Mouse (Mus musculus): ENCODE results near the gene Fam234b.

Fam234b gene

GRCm38 (mm10) chr6:135197921-135198532 is at the start of gene Fam234b, which contains the start of gene Hebp1:
Gene Fam234b (plus strand): TSS chr6:135197977.
Gene Hebp1 (minus strand): TSS chr6:135198022.
- DNase-seq (ENCODE audit: low spot score in 2 of 2), result peak; percentile 91 to 92

GRCm38 (mm10) chr6:135148506-135148905 is 49.3 kb upstream of the Fam234b start:
- peak in 1 of 2 experiments; percentile 52 for DNase-seq (ENCODE audit: low spot score in 2 of 2)

- no peak for DNase-seq (ENCODE audit: low spot score in 2 of 2)
These were observed 48.6 kb upstream of the Fam234b start for GRCm38 (mm10) chr6:135149175-135149574.

GRCm38 (mm10) chr6:135149722-135150121 is 48.1 kb upstream of the Fam234b start:
- DNase-seq (ENCODE audit: low spot score in 2 of 2), result no peak

GRCm38 (mm10) chr6:135150311-135150710 is 47.5 kb upstream of the Fam234b start:
- DNase-seq (ENCODE audit: low spot score in 2 of 2), result peak in 1 of 2 experiments; percentile 60

- DNase-seq (ENCODE audit: low spot score in 2 of 2), result no peak
These were observed 44.1 kb upstream of the Fam234b start for GRCm38 (mm10) chr6:135153719-135154118.

- DNase-seq (ENCODE audit: low spot score in 2 of 2), result peak in 1 of 2 experiments; percentile 11
These were observed 41.2 kb upstream of the Fam234b start for GRCm38 (mm10) chr6:135156597-135156996.

- no peak for DNase-seq (ENCODE audit: low spot score in 2 of 2)
These were observed 40.3 kb upstream of the Fam234b start for GRCm38 (mm10) chr6:135157496-135157895.

GRCm38 (mm10) chr6:135158509-135158908 is 39.3 kb upstream of the Fam234b start:
- no peak for DNase-seq (ENCODE audit: low spot score in 2 of 2)

GRCm38 (mm10) chr6:135161356-135161755 is 36.4 kb upstream of the Fam234b start:
- no peak for DNase-seq (ENCODE audit: low spot score in 2 of 2)

GRCm38 (mm10) chr6:135162311-135162710 is 35.5 kb upstream of the Fam234b start:
- no peak for DNase-seq (ENCODE audit: low spot score in 2 of 2)

GRCm38 (mm10) chr6:135162861-135163260 is 34.9 kb upstream of the Fam234b start:
- DNase-seq (ENCODE audit: low spot score in 2 of 2), result no peak

GRCm38 (mm10) chr6:135165191-135165590 is 32.6 kb upstream of the Fam234b start:
- no peak for DNase-seq (ENCODE audit: low spot score in 2 of 2)

- peak; percentile 36 to 56 for DNase-seq (ENCODE audit: low spot score in 2 of 2)
These were observed 32.1 kb upstream of the Fam234b start for GRCm38 (mm10) chr6:135165706-135166105.

GRCm38 (mm10) chr6:135166262-135166661 is 31.5 kb upstream of the Fam234b start:
- peak in 1 of 2 experiments; percentile 34 for DNase-seq (ENCODE audit: low spot score in 2 of 2)

- peak in 1 of 2 experiments; percentile 36 for DNase-seq (ENCODE audit: low spot score in 2 of 2)
These were observed 31.1 kb upstream of the Fam234b start for GRCm38 (mm10) chr6:135166712-135167111.

- peak; percentile 95 for DNase-seq (ENCODE audit: low spot score in 2 of 2)
These were observed 30.1 kb upstream of the Fam234b start for GRCm38 (mm10) chr6:135167380-135168311.

- DNase-seq (ENCODE audit: low spot score in 2 of 2), result peak in 1 of 2 experiments; percentile 56
These were observed 29.3 kb upstream of the Fam234b start for GRCm38 (mm10) chr6:135168471-135168870.

- no peak for DNase-seq (ENCODE audit: low spot score in 2 of 2)
These were observed 28.5 kb upstream of the Fam234b start for GRCm38 (mm10) chr6:135169246-135169645.

- DNase-seq (ENCODE audit: low spot score in 2 of 2), result no peak
These were observed 26.0 kb upstream of the Fam234b start for GRCm38 (mm10) chr6:135171736-135172135.

GRCm38 (mm10) chr6:135175014-135175413 is 22.8 kb upstream of the Fam234b start:
- DNase-seq (ENCODE audit: low spot score in 2 of 2), result no peak

GRCm38 (mm10) chr6:135177271-135177670 is 20.5 kb upstream of the Fam234b start:
- DNase-seq (ENCODE audit: low spot score in 2 of 2), result no peak

GRCm38 (mm10) chr6:135178599-135178998 is 19.2 kb upstream of the Fam234b start:
- DNase-seq (ENCODE audit: low spot score in 2 of 2), result no peak

All from spleen, postnatal 10 days (tissue).